Mouse (Mus musculus) myocyte (in vitro differentiated cells): ENCODE measurements around the gene Stx16. TPM values are rescaled to one million over a fixed set of nuclear protein-coding genes. Genes with fewer than 3 reads are reported as not detected.

ENCODE experiments used
- polyA plus RNA-seq: library from polyadenylated mRNA; unstranded; fragments of >200 nt; fragmentation: generic; extraction: Trizol; gene quantifications from one replicate; pipeline ENCODE4 v1.2.1, GENCODE M21; 2012; ENCODE audit warnings: missing spikeins

Stx16 gene
- polyA plus RNA-seq, 1 experiment = 21.9 TPM

Other genes with a start within 250 kb of the Stx16 start
- gene Npepl1, start 34.0 kb downstream of the Stx16 start, polyA plus RNA-seq = 56.0 TPM
- gene Gnas, start 208.0 kb downstream of the Stx16 start, polyA plus RNA-seq = 1,706 TPM